Mouse (Mus musculus) limb, embryonic 13.5 days (tissue): ENCODE data around the gene Fmo6. TPM values are rescaled to one million over a fixed set of nuclear protein-coding genes. Genes with fewer than 3 reads are reported as not detected.

Source experiments
- ATAC-seq: fragments of 200-750 bp; cut with Nextera tagmentation; 2 replicates; pipeline ENCODE4 v1.8.0; 2017; ENCODE audit warnings: low read depth, moderate number of reproducible peaks, moderate TSS enrichment; ENCODE audit not compliant: low FRiP score
- H3K27ac ChIP-seq: fragments of 300-500 bp; sonication (generic); 2 replicates; pipeline ENCODE4 v1.5.1; 2015; ENCODE audit warnings: inconsistent platforms, mild to moderate bottlenecking, moderate library complexity
- H3K27me3 ChIP-seq: fragments of 300-500 bp; sonication (generic); 2 replicates; pipeline ENCODE4 v1.6.1; 2015; ENCODE audit warnings: mild to moderate bottlenecking, inconsistent platforms
- H3K36me3 ChIP-seq: fragments of 300-500 bp; sonication (generic); 2 replicates; pipeline ENCODE4 v1.6.1; 2015; ENCODE audit warnings: inconsistent platforms, mild to moderate bottlenecking, moderate library complexity
- H3K4me1 ChIP-seq: fragments of 300-500 bp; sonication (generic); 2 replicates; pipeline ENCODE4 v1.6.1; 2015; ENCODE audit warnings: inconsistent platforms
- H3K4me2 ChIP-seq: fragments of 300-500 bp; sonication (generic); replicated peaks from 2 replicates; pipeline ENCODE4 v1.6.1; 2015; ENCODE audit warnings: inconsistent platforms, mild to moderate bottlenecking, moderate library complexity
- H3K4me3 ChIP-seq: fragments of 300-500 bp; sonication (generic); 2 replicates; pipeline ENCODE4 v1.5.1; 2015; ENCODE audit warnings: moderate library complexity, mild to moderate bottlenecking, inconsistent platforms
- H3K9ac ChIP-seq: fragments of 300-500 bp; sonication (generic); 2 replicates; pipeline ENCODE4 v1.6.1; 2015; ENCODE audit warnings: mild to moderate bottlenecking, inconsistent platforms
- H3K9me3 ChIP-seq: fragments of 300-500 bp; sonication (generic); 2 replicates; pipeline ENCODE4 v1.6.1; 2016; ENCODE audit warnings: inconsistent platforms
- WGBS: fragments of 180-500 bp; shearing (Covaris S2); methylation state at CpG from one replicate; pipeline ENCODE4 v1.1.7; 2015; 5-methylcytosine and 5-hydroxymethylcytosine counted together
- polyA plus RNA-seq: library from polyadenylated mRNA; unstranded; fragments of >200 nt; fragmentation: Nextera tagmentation; extraction: Ambion mirVana; gene quantifications from 2 replicates; pipeline ENCODE4 v1.2.1, GENCODE M21; 2015

The Fmo6 gene
- polyA plus RNA-seq, 1 experiment from 2014 or later: 0.66 TPM

DNA sequence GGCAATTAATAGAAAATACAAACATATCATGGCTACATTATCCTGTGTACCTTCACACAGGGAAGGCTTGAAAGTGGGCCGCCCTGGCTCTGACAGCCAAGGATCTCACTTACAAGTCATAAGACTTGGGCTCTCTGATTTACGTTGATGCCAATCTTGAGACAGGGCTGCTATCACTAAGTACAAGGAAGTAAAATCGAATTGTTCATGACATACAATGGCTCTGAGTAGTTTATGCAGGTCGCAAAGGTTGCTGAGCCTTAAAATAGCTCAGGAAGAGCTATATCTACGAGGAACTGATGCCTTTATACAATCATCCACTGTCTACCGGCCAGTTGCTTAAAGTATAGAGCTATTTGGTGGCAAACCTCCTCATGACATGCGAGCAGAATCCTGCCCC is 66.3 kb downstream of the Fmo6 start:
- WGBS: 75% methylated on average over 7 of the region's 7 CpGs
- Histone ChIP-seq H3K36me3 (no peaks in the 10 kb centered on the region), H3K27me3 (no peaks in the 10 kb centered on the region), H3K9ac (no peak overlapping the region), H3K4me2 (no peak overlapping the region), H3K4me1 (peaks cover 45% of the 10 kb centered on the region), H3K9me3 (no peaks in the 10 kb centered on the region), H3K4me3 (no peak overlapping the region), H3K27ac (peak overlapping the region; percentile 79; the same call in 1 of the 2 replicates)
- no peak for ATAC-seq

DNA sequence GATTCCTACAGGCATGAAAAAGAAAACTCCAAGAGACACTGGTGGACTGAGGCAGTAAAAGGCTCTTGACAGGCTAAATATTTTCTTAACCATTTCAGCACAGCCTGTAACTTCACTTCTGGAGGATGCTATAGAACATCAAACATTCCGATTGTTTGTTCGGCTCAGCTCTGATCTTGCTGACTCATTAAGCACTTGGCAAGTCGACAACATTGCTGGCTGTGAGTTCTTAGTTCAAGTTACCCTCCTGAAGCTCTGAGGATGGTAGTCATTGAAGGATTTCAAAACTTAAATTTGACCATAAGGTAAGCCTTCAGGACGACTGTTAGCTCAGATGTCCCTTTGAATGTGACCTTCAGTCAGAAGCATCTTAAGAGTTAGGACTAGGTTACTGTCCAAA is 69.9 kb downstream of the Fmo6 start:
- Histone ChIP-seq H3K4me1 (peaks cover 44% of the 10 kb centered on the region), H3K36me3 (no peaks in the 10 kb centered on the region), H3K4me2 (no peak overlapping the region), H3K9me3 (no peaks in the 10 kb centered on the region), H3K27ac (no peak overlapping the region), H3K4me3 (no peak overlapping the region), H3K27me3 (no peaks in the 10 kb centered on the region), H3K9ac (no peak overlapping the region)
- ATAC-seq: no peak
- 85% methylated on average over 4 of the region's 4 CpGs for WGBS

Other genes starting within 250 kb of the Fmo6 start
- 194 and 195 TPM in 2 replicates for gene Prrc2c, start 197.0 kb downstream of the Fmo6 start, polyA plus RNA-seq
- 0.23 and 0.51 TPM in 2 replicates for gene Fmo4, start 123.5 kb downstream of the Fmo6 start, polyA plus RNA-seq
- 12.0 and 14.9 TPM in 2 replicates for gene Fmo1, start 70.9 kb downstream of the Fmo6 start, polyA plus RNA-seq
- gene Fmo2, start 38.8 kb downstream of the Fmo6 start, polyA plus RNA-seq: 0.38 and 0.45 TPM in 2 replicates
- gene Fmo3, start 47.0 kb upstream of the Fmo6 start, polyA plus RNA-seq: not detected in 2 replicates
- gene Mroh9, start 148.2 kb upstream of the Fmo6 start, polyA plus RNA-seq: not detected in 2 replicates